Mouse (Mus musculus) brain, embryonic 14.5 days (tissue): ENCODE results near the gene Krt28.

Source experiments
- CTCF ChIP-seq: fragments of 200-500 bp; IDR thresholded peaks from 2 replicates; pipeline ENCODE4 v1.5.1; 2012; ENCODE audit warnings: inconsistent platforms, mild to moderate bottlenecking, moderate library complexity, borderline replicate concordance; ENCODE audit not compliant: insufficient read depth, insufficient read length; ENCODE audit errors: extremely low read depth
- POLR2A ChIP-seq: fragments of 200-500 bp; IDR thresholded peaks from 2 replicates; pipeline ENCODE4 v1.6.1; 2012; ENCODE audit warnings: mild to moderate bottlenecking, inconsistent platforms, borderline replicate concordance; ENCODE audit not compliant: poor library complexity, insufficient read depth, insufficient read length, severe bottlenecking; ENCODE audit errors: extremely low read depth

- TF ChIP-seq CTCF: no peak
- TF ChIP-seq POLR2A: no peak
Observed at GRCm38 (mm10) chr11:99398084-99398483, 23.4 kb upstream of the Krt28 start.
